Mouse (Mus musculus) testis, adult 2 months (tissue): Measurements from ENCODE around the gene Alg6. TPM values are rescaled to one million over a fixed set of nuclear protein-coding genes. Genes with fewer than 3 reads are reported as not detected.

ENCODE experiments used
- H3K27ac ChIP-seq: fragments of 200-500 bp; 2 replicates; pipeline ENCODE4 v1.5.1; 2012; ENCODE audit warnings: low read depth, low read length; ENCODE audit not compliant: control insufficient read depth, insufficient read depth
- H3K27me3 ChIP-seq: fragments of 200-500 bp; 2 replicates; pipeline ENCODE4 v1.6.1; 2012; ENCODE audit warnings: mild to moderate bottlenecking, low read length, moderate library complexity; ENCODE audit not compliant: control insufficient read depth, insufficient read depth
- H3K36me3 ChIP-seq: fragments of 200-500 bp; 2 replicates; pipeline ENCODE4 v1.6.1; 2012; ENCODE audit warnings: mild to moderate bottlenecking, low read length; ENCODE audit not compliant: control insufficient read depth, insufficient read depth
- H3K4me1 ChIP-seq: fragments of 200-500 bp; 2 replicates; pipeline ENCODE4 v1.6.1; 2012; ENCODE audit warnings: low read length; ENCODE audit not compliant: control insufficient read depth, insufficient read depth
- H3K4me3 ChIP-seq: fragments of 200-500 bp; 2 replicates; pipeline ENCODE4 v1.5.1; 2012; ENCODE audit warnings: low read depth, mild to moderate bottlenecking, low read length, moderate library complexity, mixed read lengths; ENCODE audit not compliant: control insufficient read depth
- CTCF ChIP-seq: fragments of 200-500 bp; IDR thresholded peaks from 2 replicates; pipeline ENCODE4 v1.5.1; 2012; ENCODE audit warnings: low read depth, mild to moderate bottlenecking, inconsistent platforms, low read length, moderate library complexity; ENCODE audit not compliant: control insufficient read depth, insufficient read depth, insufficient replicate concordance
- POLR2A ChIP-seq: fragments of 200-500 bp; IDR thresholded peaks from 2 replicates; pipeline ENCODE4 v1.6.1; 2012; ENCODE audit warnings: low read depth, mild to moderate bottlenecking, inconsistent platforms, low read length, moderate library complexity; ENCODE audit not compliant: control insufficient read depth
- polyA plus RNA-seq: library from polyadenylated mRNA; depleted of rRNA; stranded (reverse); fragments of >200 nt; gene quantifications from 2 replicates; pipeline ENCODE4 v1.2.3, GENCODE M21; 2012; rRNA removed

The Alg6 gene
- polyA plus RNA-seq, 1 experiment = 2.6 TPM

DNA sequence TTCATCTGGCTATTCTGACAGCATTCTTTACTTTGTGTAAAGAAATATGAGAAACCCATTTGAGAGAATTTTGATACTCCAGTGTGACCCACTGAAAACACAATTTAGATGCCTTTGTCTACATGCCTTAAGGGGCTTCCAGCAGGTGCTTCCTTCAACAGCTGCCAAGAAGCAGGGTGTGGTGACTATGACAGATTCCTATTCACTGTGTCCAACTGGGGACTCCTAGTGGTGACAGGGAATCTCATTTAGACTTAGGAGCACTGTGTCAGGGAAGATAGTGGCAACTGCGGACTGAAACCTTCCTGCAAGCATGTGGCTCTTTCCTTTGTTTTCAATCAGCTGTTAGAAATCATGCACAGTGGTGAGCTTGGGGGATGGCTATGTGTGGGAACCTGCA, 51.3 kb downstream of the Alg6 start:
- TF ChIP-seq CTCF (no peak), POLR2A (no peak)
- no peaks in the 10 kb centered on the region for H3K27me3 ChIP-seq
- H3K4me3 ChIP-seq = no peak overlapping the region
- H3K36me3 ChIP-seq = no peaks in the 10 kb centered on the region
- H3K4me1 ChIP-seq = no peaks in the 10 kb centered on the region
- no peak overlapping the region for H3K27ac ChIP-seq

DNA sequence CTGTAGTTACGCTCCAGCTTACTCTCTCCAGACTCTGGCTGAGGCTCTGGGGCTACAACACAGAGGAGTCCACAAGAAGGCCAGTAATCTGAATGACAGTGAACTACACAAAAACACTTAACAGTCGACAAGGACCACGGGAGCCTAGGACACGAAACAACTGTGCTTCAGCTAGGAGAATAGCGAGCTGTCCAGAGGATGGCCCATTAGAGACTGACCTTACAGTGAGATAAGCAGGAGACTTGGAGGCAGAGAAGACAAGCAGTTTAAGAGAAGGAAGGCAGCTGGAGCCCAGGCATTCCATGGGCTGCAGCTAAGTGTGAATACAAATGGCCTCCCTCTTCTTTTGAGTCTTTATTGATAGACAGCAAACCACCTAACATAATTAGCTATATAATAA, 55.1 kb downstream of the Alg6 start:
- Histone ChIP-seq H3K27ac (no peak overlapping the region), H3K36me3 (no peaks in the 10 kb centered on the region), H3K4me3 (no peak overlapping the region), H3K27me3 (no peaks in the 10 kb centered on the region), H3K4me1 (no peaks in the 10 kb centered on the region)
- TF ChIP-seq POLR2A (no peak), CTCF (no peak)

DNA sequence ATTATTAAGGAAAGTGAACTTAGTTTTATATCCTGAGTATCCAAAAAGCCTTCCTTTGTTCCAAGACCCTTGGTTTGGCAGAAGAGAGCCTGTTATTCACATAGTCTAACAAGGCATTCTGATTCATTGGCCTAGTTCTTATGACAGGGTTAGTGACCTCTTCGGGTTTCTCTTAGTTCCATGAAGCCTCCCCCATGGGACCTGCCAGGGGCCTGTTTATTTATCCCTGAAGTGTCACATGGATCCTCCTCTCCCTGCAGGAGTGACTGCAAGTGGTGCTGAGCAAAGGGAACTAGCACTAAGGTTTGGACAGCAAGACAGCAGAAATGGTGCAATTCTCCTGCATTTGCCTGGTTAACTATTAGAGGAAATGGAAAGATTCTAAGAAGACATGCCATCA, 57.6 kb downstream of the Alg6 start:
- TF ChIP-seq CTCF (no peak), POLR2A (no peak)
- H3K27ac ChIP-seq = no peak overlapping the region

DNA sequence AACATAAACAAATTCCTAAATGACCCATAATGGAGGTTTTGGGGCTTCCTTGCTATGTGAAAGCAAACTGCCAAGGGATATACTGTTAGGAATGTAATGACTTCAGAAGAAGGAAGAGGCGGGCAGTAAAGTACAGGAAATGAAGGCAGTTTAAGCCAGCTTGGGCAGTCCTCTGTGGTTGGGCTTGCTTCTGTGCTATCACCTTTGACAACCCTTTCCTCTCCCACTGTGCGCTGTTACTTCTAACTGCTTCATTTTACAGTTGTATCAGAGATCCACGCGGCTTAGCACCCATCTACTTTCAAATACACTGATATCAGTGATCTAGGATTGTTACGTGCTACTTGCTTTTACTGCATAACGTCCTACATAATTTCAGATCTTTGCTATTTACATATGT, 76.9 kb downstream of the Alg6 start:
- Histone ChIP-seq H3K36me3 (no peaks in the 10 kb centered on the region), H3K4me1 (no peaks in the 10 kb centered on the region), H3K27ac (no peak overlapping the region), H3K27me3 (no peaks in the 10 kb centered on the region), H3K4me3 (no peak overlapping the region)
- TF ChIP-seq POLR2A = no peak
- no peak for TF ChIP-seq CTCF

More for the DNA sequence above, 57.6 kb downstream of the Alg6 start:
- no peaks in the 10 kb centered on the region for H3K27me3 ChIP-seq
- H3K4me1 ChIP-seq = no peaks in the 10 kb centered on the region
- H3K4me3 ChIP-seq = no peak overlapping the region
- H3K36me3 ChIP-seq = no peaks in the 10 kb centered on the region

Other genes starting within 250 kb of the Alg6 start
- not detected in 2 replicates for gene Foxd3, start 59.4 kb upstream of the Alg6 start, polyA plus RNA-seq
- gene Efcab7, start 113.5 kb downstream of the Alg6 start, polyA plus RNA-seq = 20.1 and 24.9 TPM in 2 replicates
- gene Pgm1, start 213.8 kb downstream of the Alg6 start, polyA plus RNA-seq = 6.2 and 7.0 TPM in 2 replicates
- gene Itgb3bp, start 214.1 kb downstream of the Alg6 start, polyA plus RNA-seq = 7.6 TPM in 2 replicates